Mouse (Mus musculus) cerebellum, adult 11 months (tissue): ENCODE measurements around the gene Catip.

ENCODE experiments used
- DNase-seq: peaks from one replicate; pipeline ENCODE4 v3.0.0; 2022

Gene Catip

GRCm38 (mm10) chr1:74344163-74344916 is 17.6 kb upstream of the Catip start:
- DNase-seq, result no peak

DNA sequence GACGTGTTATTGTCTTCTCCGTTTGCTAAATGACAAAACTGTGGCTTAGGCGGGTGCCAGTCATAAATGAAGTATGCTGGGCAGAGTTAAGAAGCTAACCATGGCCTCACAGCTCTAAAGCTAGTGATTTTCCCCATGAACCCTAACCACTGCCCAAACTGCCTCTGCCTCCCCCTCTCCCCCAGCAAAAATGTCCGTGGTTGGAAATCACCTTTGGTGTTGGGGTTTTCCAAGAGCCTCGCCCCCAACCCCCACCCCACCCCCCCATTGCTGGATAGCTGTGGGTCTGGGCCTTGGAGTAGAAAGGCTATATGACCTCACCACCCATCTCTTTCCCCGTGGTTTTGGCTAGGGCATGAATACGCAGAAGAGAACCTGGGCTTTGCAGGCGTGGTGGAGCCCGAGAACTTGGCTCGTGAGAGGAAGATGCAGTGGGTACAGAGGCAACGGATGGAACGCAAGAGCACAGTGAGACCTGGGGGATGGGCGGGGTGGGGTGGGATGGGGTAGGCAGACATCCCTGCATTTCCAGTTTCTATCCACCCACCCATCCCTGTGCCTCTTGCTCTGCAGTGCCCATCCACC is 10.6 kb upstream of the Catip start:
- no peak for DNase-seq

GRCm38 (mm10) chr1:74352532-74353096 is 9.3 kb upstream of the Catip start:
- no peak for DNase-seq

DNA sequence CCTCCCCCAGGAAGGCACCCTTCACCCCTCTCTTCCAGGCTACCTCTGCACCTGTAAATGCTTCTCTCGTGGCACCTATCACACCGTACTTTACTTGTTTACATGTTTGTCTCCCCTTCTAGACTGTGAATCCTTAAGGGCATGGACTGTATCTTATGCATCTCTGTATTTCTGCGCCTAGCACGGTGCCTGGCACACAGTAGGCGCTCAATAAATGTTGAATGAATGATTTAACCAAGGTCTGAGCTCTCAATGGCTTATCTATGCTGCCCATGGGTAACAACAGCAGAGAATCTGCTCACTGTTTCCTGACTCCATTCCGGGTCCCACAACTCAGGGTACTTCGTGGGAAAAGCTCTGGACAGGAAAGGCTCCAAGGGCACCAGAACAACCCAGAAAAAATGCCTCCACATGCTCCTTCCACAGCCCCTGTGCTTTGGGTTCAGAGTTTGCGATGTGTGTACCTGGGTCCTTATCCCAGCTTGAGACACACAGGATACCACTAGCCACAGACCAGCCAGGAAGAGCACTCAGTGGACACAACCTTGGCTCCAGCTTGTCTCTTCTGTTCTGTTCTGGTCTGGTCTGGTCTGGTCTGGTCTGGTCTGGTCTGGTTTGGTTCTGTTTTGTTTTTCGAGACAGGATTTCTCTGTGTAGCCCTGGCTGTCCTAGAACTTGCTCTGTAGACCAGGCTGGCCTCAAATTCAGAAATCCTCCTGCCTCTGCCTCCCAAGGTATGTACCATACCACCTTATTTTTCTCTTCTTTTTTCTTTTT is 8.3 kb upstream of the Catip start:
- no peak for DNase-seq

DNA sequence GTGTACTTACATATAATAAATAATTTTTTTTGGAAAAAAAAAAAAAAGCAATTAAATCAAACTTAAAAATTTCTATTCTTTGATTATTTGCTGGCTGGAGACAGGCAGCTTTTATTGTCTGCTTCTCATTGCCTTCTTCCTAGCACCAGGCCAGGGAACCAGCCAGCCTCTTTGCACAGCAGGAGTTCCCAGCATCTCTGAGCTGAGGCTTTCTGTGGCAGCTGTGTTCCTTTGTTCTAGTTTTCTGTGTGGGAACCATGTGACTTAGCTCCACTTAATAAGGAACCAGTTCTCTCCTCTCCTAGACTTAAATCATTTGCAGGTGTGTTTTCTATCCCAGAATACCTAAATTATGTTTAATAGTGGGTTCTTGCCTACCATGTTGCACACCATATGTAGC is 4.4 kb upstream of the Catip start:
- DNase-seq, result no peak

- no peak for DNase-seq
Measured at GRCm38 (mm10) chr1:74359952-74360517, 1.9 kb upstream of the Catip start.

DNA sequence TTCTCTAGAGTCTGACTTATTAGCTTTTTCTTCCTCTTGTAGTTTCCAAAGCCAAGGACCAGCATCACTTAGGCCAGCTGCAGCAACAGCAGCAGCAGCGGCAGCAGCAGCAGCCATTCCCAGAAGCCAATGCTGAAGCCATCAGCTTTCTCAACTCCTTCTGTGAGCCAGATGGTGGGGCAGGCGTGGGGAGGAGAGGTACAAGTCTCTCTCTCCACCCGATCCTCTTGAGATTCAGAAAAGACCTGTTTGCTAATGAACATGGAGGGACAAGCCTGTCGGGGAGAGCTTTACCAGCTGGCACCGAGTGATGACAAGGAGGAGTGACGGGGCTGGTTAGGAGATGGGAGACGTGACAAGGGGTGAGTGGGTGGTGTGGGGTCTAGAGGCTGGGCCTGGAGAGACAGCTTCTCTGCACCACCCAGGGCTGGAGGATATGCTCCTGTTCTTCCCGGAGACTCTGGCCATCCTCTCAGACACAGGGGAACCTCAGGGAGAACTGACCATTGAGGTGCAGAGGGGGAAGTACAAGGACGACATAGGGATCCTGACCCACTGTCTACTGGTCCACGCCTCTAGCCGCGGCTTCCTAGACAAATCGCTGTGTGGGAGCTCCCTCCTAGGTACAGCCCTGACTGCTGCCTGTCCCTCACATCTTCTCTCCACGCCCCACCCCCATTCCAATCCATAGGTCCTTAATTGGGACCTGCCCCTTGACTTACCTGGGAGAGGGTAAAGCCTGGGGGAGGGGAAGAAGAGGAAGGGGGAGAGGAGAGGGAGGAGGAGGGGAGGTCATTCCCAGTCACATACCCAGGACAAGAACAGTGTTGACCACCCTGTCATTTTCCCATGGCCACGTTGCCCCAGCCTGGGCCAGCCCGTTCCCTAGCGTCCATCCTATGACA is 669 bp downstream of the Catip start:
- DNase-seq, result no peak

- DNase-seq, result no peak
Measured at GRCm38 (mm10) chr1:74363437-74363836, 1.5 kb downstream of the Catip start.

DNA sequence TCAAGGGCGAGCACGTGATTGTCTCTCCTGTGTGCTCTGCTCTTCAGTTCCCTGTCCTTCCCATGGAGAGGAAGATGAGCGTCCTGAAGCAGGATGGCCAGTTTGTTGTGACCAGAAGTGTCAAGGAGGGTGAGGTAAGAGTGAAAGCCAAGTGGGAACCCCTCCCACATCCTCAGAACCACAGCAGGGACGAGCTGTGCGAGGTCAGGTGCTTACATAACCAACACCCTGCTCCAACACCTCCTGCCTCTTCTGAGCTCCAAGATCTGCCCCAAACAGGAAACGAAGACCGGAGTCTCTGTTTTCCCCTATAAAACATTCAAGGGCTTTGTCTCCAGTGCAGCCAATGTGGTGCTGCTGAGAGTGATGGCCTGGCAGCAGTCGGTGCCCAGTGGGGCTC is 2.4 kb downstream of the Catip start:
- DNase-seq, result no peak

DNA sequence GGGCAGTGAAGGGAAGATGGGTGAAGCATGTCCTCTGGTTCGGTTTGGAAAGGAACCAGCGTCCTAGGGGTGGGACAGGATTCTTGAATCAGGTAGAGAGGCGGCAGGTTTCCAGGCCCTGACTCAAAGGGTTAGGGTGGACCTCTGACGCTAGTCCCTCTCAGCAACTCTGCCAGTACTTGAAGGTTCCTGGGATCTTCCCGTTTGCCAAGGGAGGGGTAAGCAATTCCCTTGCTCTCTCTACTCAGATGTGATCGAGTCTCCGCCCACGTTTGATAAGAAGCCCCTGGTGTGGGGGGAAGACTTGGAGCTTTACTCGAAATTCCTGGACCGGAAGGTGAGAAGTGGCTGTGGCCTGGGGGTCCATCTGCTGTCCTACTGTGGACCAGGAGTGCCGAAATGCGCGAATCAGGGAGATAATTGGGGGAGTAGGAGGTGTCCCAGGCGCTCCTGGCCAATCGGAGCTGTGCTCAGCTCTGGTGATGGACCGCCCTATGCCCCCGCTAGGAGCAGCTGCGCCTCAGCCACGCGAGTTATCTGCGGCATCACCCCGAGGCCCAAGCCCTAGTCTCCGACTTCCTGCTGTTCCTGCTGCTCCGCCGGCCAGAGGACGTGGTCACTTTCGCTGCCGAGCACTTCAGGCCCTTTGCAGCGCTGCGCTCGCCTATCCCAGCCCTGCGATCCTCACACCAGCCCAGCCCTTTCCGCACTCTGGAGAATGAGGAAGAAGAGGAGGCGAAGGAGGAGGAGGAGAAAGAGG is 6.2 kb downstream of the Catip start:
- DNase-seq, result no peak

- DNase-seq, result no peak
Measured at GRCm38 (mm10) chr1:74370040-74370439, 8.1 kb downstream of the Catip start.

DNA sequence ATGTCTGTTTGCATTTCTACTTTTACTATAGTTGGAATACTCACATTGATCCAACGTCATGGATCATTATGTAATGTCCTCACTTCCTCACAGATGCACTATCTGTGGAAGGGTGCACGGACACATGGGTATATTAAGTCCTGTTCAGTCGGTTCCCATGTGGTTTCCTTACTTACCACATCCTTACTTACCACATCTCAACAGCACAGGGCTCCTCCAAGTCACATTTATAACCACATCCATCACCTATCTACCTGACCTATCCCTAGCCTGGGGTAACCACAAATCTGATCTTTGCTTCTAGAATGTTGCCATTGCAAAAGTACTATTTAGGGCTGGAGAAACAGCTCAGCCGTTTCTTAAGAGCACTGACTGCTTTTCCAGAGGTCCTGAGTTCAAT is 11.5 kb downstream of the Catip start:
- no peak for DNase-seq

DNA sequence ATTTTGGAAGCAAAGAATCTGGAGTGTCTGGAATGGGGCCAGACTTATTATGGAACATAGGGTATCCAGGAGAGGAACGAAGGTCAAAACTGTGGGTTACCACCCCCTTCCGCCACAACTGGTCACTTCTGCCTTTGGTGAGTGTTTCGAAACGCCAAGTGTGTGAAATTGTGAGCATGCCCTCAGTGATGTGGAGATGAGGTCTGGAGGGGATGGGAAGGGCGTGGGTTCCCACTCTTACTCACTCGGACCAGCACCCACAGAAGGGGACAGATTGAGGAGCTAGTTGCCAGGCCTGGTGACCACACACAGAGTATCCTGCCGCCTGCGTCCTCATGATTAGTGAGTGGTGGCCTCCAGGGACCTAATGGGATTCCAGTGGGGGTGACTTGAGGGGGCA is 13.1 kb downstream of the Catip start, which contains the start of gene Slc11a1:
TSS of gene Slc11a1 (plus strand) at position 216 of the 400 bp plus-strand sequence.
- DNase-seq, result no peak

- DNase-seq, result no peak
Measured at GRCm38 (mm10) chr1:74375561-74375960, 13.7 kb downstream of the Catip start.

DNA sequence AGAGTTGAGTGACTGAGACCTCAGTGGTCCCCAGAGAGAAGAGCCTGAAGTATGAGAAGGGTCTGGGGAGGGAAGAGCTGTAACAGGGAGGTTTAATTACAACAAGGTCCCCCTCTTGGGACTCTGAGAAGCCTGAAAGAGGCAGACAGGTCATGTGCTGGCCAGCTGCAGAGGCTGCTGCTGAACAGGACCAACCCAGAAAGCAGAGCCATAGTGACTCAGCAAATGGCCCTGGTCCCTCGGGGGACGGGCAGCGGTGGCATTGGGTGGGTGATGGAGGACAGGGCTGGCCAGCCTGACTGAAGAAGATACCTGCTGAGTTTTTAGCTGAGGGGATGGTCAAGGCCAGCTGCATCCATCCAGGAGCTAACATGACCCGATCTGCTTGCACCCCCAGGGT is 14.5 kb downstream of the Catip start:
- DNase-seq, result no peak

GRCm38 (mm10) chr1:74379058-74379504 is 17.2 kb downstream of the Catip start:
- DNase-seq, result no peak

DNA sequence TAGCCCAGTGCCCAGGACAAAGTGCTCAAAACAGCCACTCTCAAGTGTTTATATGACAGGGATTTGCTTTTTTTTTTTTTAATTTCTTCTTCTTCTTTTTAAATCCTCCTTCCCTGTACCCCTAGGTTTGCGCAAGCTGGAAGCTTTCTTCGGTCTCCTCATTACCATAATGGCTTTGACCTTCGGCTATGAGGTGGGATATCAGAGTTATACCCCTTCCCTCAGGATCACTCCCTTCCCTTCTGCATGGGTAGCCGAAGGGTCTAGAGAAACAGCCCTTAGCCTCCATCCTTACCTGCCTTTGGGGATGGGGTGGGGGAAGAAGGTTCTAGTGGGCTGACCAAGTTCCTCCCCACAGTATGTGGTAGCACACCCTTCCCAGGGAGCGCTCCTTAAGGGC is 18.6 kb downstream of the Catip start:
- DNase-seq, result no peak

DNA sequence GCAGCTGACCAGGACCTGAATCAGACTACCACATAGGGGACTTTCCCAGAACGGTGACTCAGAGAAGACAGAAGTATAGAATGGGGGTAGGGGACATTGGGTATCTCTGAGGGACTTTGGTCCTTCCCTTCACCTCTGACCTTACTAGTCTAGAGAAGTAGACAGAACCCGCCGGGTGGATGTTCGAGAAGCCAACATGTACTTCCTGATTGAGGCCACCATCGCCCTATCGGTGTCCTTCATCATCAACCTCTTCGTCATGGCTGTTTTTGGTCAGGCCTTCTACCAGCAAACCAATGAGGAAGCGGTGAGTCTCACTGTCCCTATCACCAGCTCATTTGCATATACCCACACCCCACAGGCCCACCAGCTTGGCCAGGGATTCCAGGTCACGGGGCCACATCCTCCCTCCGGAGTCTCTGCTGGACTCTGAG is 19.7 kb downstream of the Catip start:
- no peak for DNase-seq

GRCm38 (mm10) chr1:74383385-74383784 is 21.5 kb downstream of the Catip start:
- no peak for DNase-seq

- no peak for DNase-seq
Measured at GRCm38 (mm10) chr1:74384525-74384924, 22.6 kb downstream of the Catip start.

GRCm38 (mm10) chr1:74385064-74385463 is 23.2 kb downstream of the Catip start:
- no peak for DNase-seq
